Mouse (Mus musculus): ENCODE results near the gene Ddx58. TPM values are rescaled to one million over a fixed set of nuclear protein-coding genes. Genes with fewer than 3 reads are reported as not detected.

Ddx58 gene
- polyA plus RNA-seq, 1 experiment from 2014 or later = 15.0 TPM

- H3K27me3 ChIP-seq = no peaks in the 10 kb centered on the region
- ChIA-PET POLR2A (interaction anchor here (1.5 kb wide), 1 partner anchor 28 kb away, joined by 5 read pairs; the partner anchor contains the start of gene Ddx58), CTCF (no interaction called here)
- in situ Hi-C loops (cut with MboI; ENCODE audit: low pct_unique_long_range_greater_than_20kb) = no loop called here
- DNase-seq (ENCODE audit: low read depth, low spot score) (no peak), ATAC-seq (no peak)
- TF ChIP-seq CTCF (IDR thresholded peaks at IDR 0.05) = no peak
Observed at GRCm38 (mm10) chr4:40267681-40268080, 28.1 kb upstream of the Ddx58 start.

GRCm38 (mm10) chr4:40264321-40264720, 24.7 kb upstream of the Ddx58 start:
- POLR2A ChIA-PET = no interaction called here
- CTCF ChIA-PET = interaction anchor here (0.6 kb wide), 1 partner anchor 10 kb away, joined by 3 read pairs; no protein-coding TSS in a partner anchor
- in situ Hi-C loops (cut with MboI; ENCODE audit: low pct_unique_long_range_greater_than_20kb) = no loop called here
- no peak for DNase-seq (ENCODE audit: low read depth, low spot score)
- no peak for TF ChIP-seq CTCF (IDR thresholded peaks at IDR 0.05)
- ATAC-seq = no peak
- no peaks in the 10 kb centered on the region for H3K27me3 ChIP-seq

GRCm38 (mm10) chr4:40254385-40255103, 14.9 kb upstream of the Ddx58 start:
- POLR2A ChIA-PET = no interaction called here
- TF ChIP-seq CTCF (IDR thresholded peaks at IDR 0.05) = no peak
- no peaks in the 10 kb centered on the region for H3K27me3 ChIP-seq
- ATAC-seq (no peak), DNase-seq (ENCODE audit: low read depth, low spot score) (no peak)
- in situ Hi-C loops (cut with MboI; ENCODE audit: low pct_unique_long_range_greater_than_20kb) = no loop called here
- CTCF ChIA-PET = interaction anchor here (0.6 to 0.7 kb wide), 2 partner anchors 10 kb away, joined by 3 read pairs; no protein-coding TSS in a partner anchor

GRCm38 (mm10) chr4:40253766-40254165, 14.1 kb upstream of the Ddx58 start:
- POLR2A ChIA-PET = no interaction called here
- CTCF ChIA-PET = interaction anchor here (0.6 kb wide), 1 partner anchor 11 kb away, joined by 3 read pairs; no protein-coding TSS in a partner anchor
- H3K27me3 ChIP-seq = no peaks in the 10 kb centered on the region
- ATAC-seq = no peak
- DNase-seq (ENCODE audit: low read depth, low spot score) = no peak
- no peak for TF ChIP-seq CTCF (IDR thresholded peaks at IDR 0.05)
- in situ Hi-C loops (cut with MboI; ENCODE audit: low pct_unique_long_range_greater_than_20kb) = no loop called here

GRCm38 (mm10) chr4:40250984-40251383, 11.4 kb upstream of the Ddx58 start:
- ChIA-PET POLR2A (no interaction called here), CTCF (no interaction called here)
- ATAC-seq = no peak
- TF ChIP-seq CTCF (IDR thresholded peaks at IDR 0.05) = no peak
- H3K27me3 ChIP-seq = no peaks in the 10 kb centered on the region
- in situ Hi-C loops (cut with MboI; ENCODE audit: low pct_unique_long_range_greater_than_20kb) = no loop called here
- no peak for DNase-seq (ENCODE audit: low read depth, low spot score)

GRCm38 (mm10) chr4:40244035-40244434, 4.4 kb upstream of the Ddx58 start:
- DNase-seq (ENCODE audit: low read depth, low spot score) (no peak), ATAC-seq (no peak)
- in situ Hi-C loops (cut with MboI; ENCODE audit: low pct_unique_long_range_greater_than_20kb) = no loop called here
- POLR2A ChIA-PET = no interaction called here
- no peaks in the 10 kb centered on the region for H3K27me3 ChIP-seq
- no peak for TF ChIP-seq CTCF (IDR thresholded peaks at IDR 0.05)
- CTCF ChIA-PET = interaction anchor here (1.4 kb wide), 1 partner anchor 10 kb away, joined by 3 read pairs; no protein-coding TSS in a partner anchor

- H3K27me3 ChIP-seq = no peaks in the 10 kb centered on the region
- ChIA-PET POLR2A (interaction anchor here (1.3 kb wide), 1 partner anchor 26 kb away, joined by 4 read pairs; no protein-coding TSS in a partner anchor), CTCF (no interaction called here)
- no peak for TF ChIP-seq CTCF (IDR thresholded peaks at IDR 0.05)
- in situ Hi-C loops (cut with MboI; ENCODE audit: low pct_unique_long_range_greater_than_20kb) = no loop called here
- ATAC-seq = no peak
- DNase-seq (ENCODE audit: low read depth, low spot score) = no peak
Observed at GRCm38 (mm10) chr4:40243006-40243405, 3.4 kb upstream of the Ddx58 start.

- ATAC-seq (no peak), DNase-seq (ENCODE audit: low read depth, low spot score) (no peak)
- in situ Hi-C loops (cut with MboI; ENCODE audit: low pct_unique_long_range_greater_than_20kb) = no loop called here
- CTCF ChIA-PET = no interaction called here
- no peak for TF ChIP-seq CTCF (IDR thresholded peaks at IDR 0.05)
- POLR2A ChIA-PET = interaction anchor here (1.3 kb wide), 1 partner anchor 27 kb away, joined by 4 read pairs; no protein-coding TSS in a partner anchor
- no peaks in the 10 kb centered on the region for H3K27me3 ChIP-seq
Observed at GRCm38 (mm10) chr4:40241928-40242327, 2.3 kb upstream of the Ddx58 start.

- TF ChIP-seq CTCF (IDR thresholded peaks at IDR 0.05) = no peak
- in situ Hi-C loops (cut with MboI; ENCODE audit: low pct_unique_long_range_greater_than_20kb) = no loop called here
- DNase-seq (ENCODE audit: low read depth, low spot score) = no peak
- ATAC-seq = no peak
- H3K27me3 ChIP-seq = no peaks in the 10 kb centered on the region
- CTCF ChIA-PET = no interaction called here
- POLR2A ChIA-PET = interaction anchor here (0.6 kb wide), 1 partner anchor 19 kb away, joined by 4 read pairs; no protein-coding TSS in a partner anchor
Observed at GRCm38 (mm10) chr4:40240272-40240744, 680 bp upstream of the Ddx58 start.

- DNase-seq (ENCODE audit: low read depth, low spot score) (no peak), ATAC-seq (peak; percentile 62)
- in situ Hi-C loops (cut with MboI; ENCODE audit: low pct_unique_long_range_greater_than_20kb) = no loop called here
- ChIA-PET POLR2A (interaction anchor here (1.0 to 1.4 kb wide), 2 partner anchors 29 to 31 kb away, joined by 4 to 5 read pairs; partner anchors contain the start of gene Topors), CTCF (interaction anchor here (0.6 to 1.2 kb wide), 2 partner anchors 13 to 21 kb away, joined by 3 read pairs; no protein-coding TSS in a partner anchor)
- no peak for TF ChIP-seq CTCF (IDR thresholded peaks at IDR 0.05)
- no peaks in the 10 kb centered on the region for H3K27me3 ChIP-seq
Observed at GRCm38 (mm10) chr4:40238483-40239408, 882 bp downstream of the Ddx58 start.
